Mouse (Mus musculus) liver, embryonic 16.5 days (tissue): ENCODE measurements at regions not wholly inside any gene's neighbourhood (a gene's known extent, or its start where the extent isn't known, plus 50 kb on each side); places are given as distances from the start of the nearest gene placed in this dataset.

Experiments
- ATAC-seq: fragments of 200-750 bp; cut with Nextera tagmentation; 2 replicates; pipeline ENCODE4 v1.8.0; 2017; ENCODE audit warnings: low read depth, mild to moderate bottlenecking, moderate number of reproducible peaks, moderate library complexity
- H3K27ac ChIP-seq: fragments of 300-500 bp; sonication (generic); 2 replicates; pipeline ENCODE4 v1.5.1; 2014; ENCODE audit warnings: mild to moderate bottlenecking, low read length
- H3K27me3 ChIP-seq: fragments of 300-500 bp; sonication (generic); 2 replicates; pipeline ENCODE4 v1.6.1; 2014; ENCODE audit warnings: low read depth, low read length, mixed read lengths; ENCODE audit not compliant: control insufficient read depth, insufficient read depth
- H3K36me3 ChIP-seq: fragments of 300-500 bp; sonication (generic); 2 replicates; pipeline ENCODE4 v1.6.1; 2014; ENCODE audit warnings: mild to moderate bottlenecking; ENCODE audit not compliant: control insufficient read depth, insufficient read depth
- H3K4me1 ChIP-seq: fragments of 300-500 bp; sonication (generic); 2 replicates; pipeline ENCODE4 v1.6.1; 2014; ENCODE audit warnings: low read depth, low read length, mixed read lengths; ENCODE audit not compliant: control insufficient read depth
- H3K4me2 ChIP-seq: fragments of 300-500 bp; sonication (generic); 2 replicates; pipeline ENCODE4 v1.6.1; 2014; ENCODE audit warnings: low read depth, low read length, mixed read lengths
- H3K4me3 ChIP-seq: fragments of 300-500 bp; sonication (generic); 2 replicates; pipeline ENCODE4 v1.5.1; 2014; ENCODE audit warnings: low read depth, mild to moderate bottlenecking, low read length
- H3K9ac ChIP-seq: fragments of 300-500 bp; sonication (generic); 2 replicates; pipeline ENCODE4 v1.6.1; 2014; ENCODE audit warnings: low read depth, low read length
- H3K9me3 ChIP-seq: fragments of 300-500 bp; sonication (generic); replicated peaks from 2 replicates; pipeline ENCODE4 v1.6.1; 2016; ENCODE audit warnings: low read length; ENCODE audit not compliant: control insufficient read depth
- WGBS: fragments of 180-500 bp; shearing (Covaris S2); extraction: QIAGEN DNeasy Blood & Tissue Kit; methylation state at CpG from one replicate; pipeline ENCODE4 v1.1.7; 2014; ENCODE audit not compliant: insufficient replicate concordance; 5-methylcytosine and 5-hydroxymethylcytosine counted together

- H3K4me3 ChIP-seq, result no peak overlapping the region
- H3K27ac ChIP-seq, result no peak overlapping the region
- H3K9ac ChIP-seq, result no peak overlapping the region
- no peak overlapping the region for H3K4me2 ChIP-seq
- no peaks in the 10 kb centered on the region for H3K36me3 ChIP-seq
- no peaks in the 10 kb centered on the region for H3K9me3 ChIP-seq
- 51% methylated on average over 4 of the region's 4 CpGs for WGBS
- no peaks in the 10 kb centered on the region for H3K4me1 ChIP-seq
- ATAC-seq, result no peak
- H3K27me3 ChIP-seq, result no peaks in the 10 kb centered on the region
Measured at GRCm38 (mm10) chr11:82573126-82573525, 184.4 kb downstream of the Tmem132e start.

- Histone ChIP-seq H3K4me2 (no peak overlapping the region), H3K9ac (no peak overlapping the region), H3K36me3 (no peaks in the 10 kb centered on the region), H3K4me3 (no peak overlapping the region), H3K27me3 (no peaks in the 10 kb centered on the region), H3K9me3 (no peaks in the 10 kb centered on the region), H3K27ac (no peak overlapping the region), H3K4me1 (no peaks in the 10 kb centered on the region)
- ATAC-seq, result peak; percentile 19; the same call in 1 of the 2 replicates
- WGBS, result 12% methylated on average over 5 of the region's 5 CpGs
Measured at GRCm38 (mm10) chr11:82571525-82571924, 182.8 kb downstream of the Tmem132e start.

GRCm38 (mm10) chr11:82569819-82570218, 181.1 kb downstream of the Tmem132e start:
- H3K4me1 ChIP-seq, result no peaks in the 10 kb centered on the region
- no peak overlapping the region for H3K4me2 ChIP-seq
- ATAC-seq, result no peak
- H3K36me3 ChIP-seq, result no peaks in the 10 kb centered on the region
- H3K9me3 ChIP-seq, result no peaks in the 10 kb centered on the region
- H3K27ac ChIP-seq, result no peak overlapping the region
- H3K27me3 ChIP-seq, result no peaks in the 10 kb centered on the region
- H3K9ac ChIP-seq, result no peak overlapping the region
- H3K4me3 ChIP-seq, result no peak overlapping the region

GRCm38 (mm10) chr11:82568219-82568676, 179.5 kb downstream of the Tmem132e start:
- no peak overlapping the region for H3K27ac ChIP-seq
- H3K4me2 ChIP-seq, result no peak overlapping the region
- H3K4me3 ChIP-seq, result no peak overlapping the region
- no peak for ATAC-seq
- no peak overlapping the region for H3K9ac ChIP-seq
- H3K4me1 ChIP-seq, result no peaks in the 10 kb centered on the region
- no peaks in the 10 kb centered on the region for H3K36me3 ChIP-seq
- H3K9me3 ChIP-seq, result no peaks in the 10 kb centered on the region
- 30% methylated on average over 2 of the region's 2 CpGs for WGBS
- H3K27me3 ChIP-seq, result no peaks in the 10 kb centered on the region

GRCm38 (mm10) chr11:82567014-82567685, 178.4 kb downstream of the Tmem132e start:
- WGBS, result 56% methylated on average over 9 of the region's 9 CpGs

GRCm38 (mm10) chr11:82566092-82566491, 177.4 kb downstream of the Tmem132e start:
- H3K4me3 ChIP-seq, result no peak overlapping the region
- no peaks in the 10 kb centered on the region for H3K9me3 ChIP-seq
- no peaks in the 10 kb centered on the region for H3K36me3 ChIP-seq
- no peak overlapping the region for H3K4me2 ChIP-seq
- WGBS, result 43% methylated on average over 4 of the region's 4 CpGs
- no peaks in the 10 kb centered on the region for H3K27me3 ChIP-seq
- no peak for ATAC-seq
- H3K9ac ChIP-seq, result no peak overlapping the region
- no peak overlapping the region for H3K27ac ChIP-seq
- no peaks in the 10 kb centered on the region for H3K4me1 ChIP-seq

More at GRCm38 (mm10) chr11:82567014-82567685, 178.4 kb downstream of the Tmem132e start:
- Histone ChIP-seq H3K4me1 (no peaks in the 10 kb centered on the region), H3K27me3 (no peaks in the 10 kb centered on the region), H3K4me2 (no peak overlapping the region), H3K9me3 (no peaks in the 10 kb centered on the region), H3K4me3 (no peak overlapping the region), H3K36me3 (no peaks in the 10 kb centered on the region), H3K27ac (no peak overlapping the region), H3K9ac (no peak overlapping the region)
- no peak for ATAC-seq

GRCm38 (mm10) chr11:82564181-82564580, 175.5 kb downstream of the Tmem132e start:
- H3K9ac ChIP-seq, result no peak overlapping the region
- H3K4me3 ChIP-seq, result no peak overlapping the region
- 66% methylated on average over 10 of the region's 10 CpGs for WGBS
- no peak for ATAC-seq
- no peaks in the 10 kb centered on the region for H3K27me3 ChIP-seq
- H3K4me2 ChIP-seq, result no peak overlapping the region
- no peaks in the 10 kb centered on the region for H3K9me3 ChIP-seq
- no peaks in the 10 kb centered on the region for H3K36me3 ChIP-seq
- H3K27ac ChIP-seq, result no peak overlapping the region
- H3K4me1 ChIP-seq, result no peaks in the 10 kb centered on the region

GRCm38 (mm10) chr11:82542028-82542427, 153.3 kb downstream of the Tmem132e start:
- ATAC-seq, result no peak
- H3K4me3 ChIP-seq, result no peak overlapping the region
- WGBS, result 58% methylated on average over 3 of the region's 3 CpGs

GRCm38 (mm10) chr11:82541376-82541775, 152.7 kb downstream of the Tmem132e start:
- Histone ChIP-seq H3K27ac (no peak overlapping the region), H3K27me3 (no peaks in the 10 kb centered on the region), H3K9ac (no peak overlapping the region), H3K4me3 (no peak overlapping the region), H3K9me3 (no peaks in the 10 kb centered on the region), H3K36me3 (no peaks in the 10 kb centered on the region), H3K4me1 (no peaks in the 10 kb centered on the region), H3K4me2 (no peak overlapping the region)
- ATAC-seq, result no peak
- 57% methylated on average over 7 of the region's 7 CpGs for WGBS

More at GRCm38 (mm10) chr11:82542028-82542427, 153.3 kb downstream of the Tmem132e start:
- no peak overlapping the region for H3K9ac ChIP-seq
- H3K27me3 ChIP-seq, result no peaks in the 10 kb centered on the region
- no peaks in the 10 kb centered on the region for H3K36me3 ChIP-seq
- H3K27ac ChIP-seq, result no peak overlapping the region
- no peaks in the 10 kb centered on the region for H3K9me3 ChIP-seq
- no peak overlapping the region for H3K4me2 ChIP-seq
- H3K4me1 ChIP-seq, result no peaks in the 10 kb centered on the region
